Mouse (Mus musculus) small intestine, adult 2 months (tissue): ENCODE measurements around the gene Siah1a. TPM values are rescaled to one million over a fixed set of nuclear protein-coding genes. Genes with fewer than 3 reads are reported as not detected.

Experiments used
- H3K27ac ChIP-seq: fragments of 200-500 bp; 2 replicates; pipeline ENCODE4 v1.5.1; 2012; ENCODE audit warnings: low read depth, low read length, control low read depth, inconsistent platforms; ENCODE audit not compliant: insufficient read depth
- H3K27me3 ChIP-seq: fragments of 200-500 bp; 2 replicates; pipeline ENCODE4 v1.6.1; 2012; ENCODE audit warnings: mild to moderate bottlenecking, moderate library complexity, low read length, inconsistent platforms; ENCODE audit not compliant: control insufficient read depth, insufficient read depth
- H3K36me3 ChIP-seq: fragments of 200-500 bp; 2 replicates; pipeline ENCODE4 v1.6.1; 2012; ENCODE audit warnings: mild to moderate bottlenecking, low read length, control low read depth, inconsistent platforms; ENCODE audit not compliant: control insufficient read depth, insufficient read depth
- H3K4me1 ChIP-seq: fragments of 200-500 bp; 2 replicates; pipeline ENCODE4 v1.6.1; 2012; ENCODE audit warnings: low read length, inconsistent platforms, mixed read lengths; ENCODE audit not compliant: control insufficient read depth, insufficient read depth, insufficient read length
- H3K4me3 ChIP-seq: fragments of 200-500 bp; 2 replicates; pipeline ENCODE4 v1.5.1; 2012; ENCODE audit warnings: low read depth, mild to moderate bottlenecking, control low read depth, inconsistent platforms, low read length, moderate library complexity
- CTCF ChIP-seq: fragments of 200-500 bp; IDR thresholded peaks from 2 replicates; pipeline ENCODE4 v1.5.1; 2012; ENCODE audit warnings: low read depth, mild to moderate bottlenecking, control low read depth, inconsistent platforms, low read length, moderate library complexity, mixed read lengths; ENCODE audit not compliant: insufficient replicate concordance, insufficient read length; ENCODE audit errors: extremely low read depth
- POLR2A ChIP-seq: fragments of 200-500 bp; IDR thresholded peaks from 2 replicates; pipeline ENCODE4 v1.6.1; 2012; ENCODE audit warnings: low read depth, mild to moderate bottlenecking, control low read depth, inconsistent platforms, low read length, moderate library complexity
- WGBS: fragments of 180-500 bp; shearing (Covaris S2); methylation state at CpG from one replicate; pipeline ENCODE4 v1.1.7; 2018; 5-methylcytosine and 5-hydroxymethylcytosine counted together
- polyA plus RNA-seq: library from polyadenylated mRNA; depleted of rRNA; stranded (reverse); fragments of >200 nt; gene quantifications from 2 replicates; pipeline ENCODE4 v1.2.3, GENCODE M21; 2012

Gene Siah1a
- polyA plus RNA-seq, 1 experiment, result 14.7 TPM

GRCm38 (mm10) chr8:86730860-86731259, 14.9 kb downstream of the Siah1a start:
- no peak overlapping the region for H3K4me3 ChIP-seq
- no peak for TF ChIP-seq POLR2A
- no peak for TF ChIP-seq CTCF
- H3K27me3 ChIP-seq, result no peaks in the 10 kb centered on the region
- 0 out of 2 replicates have a peak overlapping the region, but pooled peaks have one; percentile 9 for H3K27ac ChIP-seq
- WGBS, result 85% methylated on average over 1 of the region's 1 CpGs
- H3K4me1 ChIP-seq, result peaks cover 44% of the 10 kb centered on the region
- H3K36me3 ChIP-seq, result peaks cover 2% of the 10 kb centered on the region; the same call in 1 of the 2 replicates

- peaks cover 3% of the 10 kb centered on the region; the same call in 1 of the 2 replicates for H3K36me3 ChIP-seq
- H3K27ac ChIP-seq, result no peak overlapping the region
- no peak overlapping the region for H3K4me3 ChIP-seq
- H3K4me1 ChIP-seq, result peaks cover 38% of the 10 kb centered on the region
- WGBS, result 9% methylated on average over 3 of the region's 3 CpGs
- no peaks in the 10 kb centered on the region for H3K27me3 ChIP-seq
- no peak for TF ChIP-seq POLR2A
- no peak for TF ChIP-seq CTCF
Observed at GRCm38 (mm10) chr8:86730303-86730702, 15.4 kb downstream of the Siah1a start.

- Histone ChIP-seq H3K4me1 (peaks cover 30% of the 10 kb centered on the region), H3K36me3 (peaks cover 9% of the 10 kb centered on the region), H3K4me3 (no peak overlapping the region), H3K27me3 (no peaks in the 10 kb centered on the region), H3K27ac (no peak overlapping the region)
- WGBS, result 35% methylated on average over 19 of the region's 19 CpGs
- TF ChIP-seq CTCF (no peak), POLR2A (no peak)
Observed at GRCm38 (mm10) chr8:86728224-86728950, 17.3 kb downstream of the Siah1a start.

GRCm38 (mm10) chr8:86726959-86727358, 18.8 kb downstream of the Siah1a start:
- Histone ChIP-seq H3K4me1 (peaks cover 30% of the 10 kb centered on the region), H3K27me3 (no peaks in the 10 kb centered on the region), H3K27ac (no peak overlapping the region), H3K36me3 (peaks cover 14% of the 10 kb centered on the region), H3K4me3 (no peak overlapping the region)
- TF ChIP-seq POLR2A (no peak), CTCF (no peak)
- WGBS, result 50% methylated on average over 6 of the region's 6 CpGs

- Histone ChIP-seq H3K4me1 (0 out of 2 replicates have a peak, but pooled peaks cover 2% of the 10 kb centered on the region), H3K27ac (no peak overlapping the region), H3K36me3 (peaks cover 33% of the 10 kb centered on the region), H3K27me3 (no peaks in the 10 kb centered on the region), H3K4me3 (no peak overlapping the region)
- 73% methylated on average over 2 of the region's 2 CpGs for WGBS
- TF ChIP-seq CTCF, result no peak
- no peak for TF ChIP-seq POLR2A
Observed at GRCm38 (mm10) chr8:86721490-86721889, 24.2 kb downstream of the Siah1a start.

GRCm38 (mm10) chr8:86720756-86721459, 24.8 kb downstream of the Siah1a start:
- Histone ChIP-seq H3K27me3 (no peaks in the 10 kb centered on the region), H3K27ac (no peak overlapping the region), H3K36me3 (peaks cover 33% of the 10 kb centered on the region), H3K4me3 (no peak overlapping the region), H3K4me1 (0 out of 2 replicates have a peak, but pooled peaks cover 2% of the 10 kb centered on the region)
- no peak for TF ChIP-seq POLR2A
- no peak for TF ChIP-seq CTCF
- WGBS, result 87% methylated on average over 6 of the region's 6 CpGs

GRCm38 (mm10) chr8:86719368-86719767, 26.4 kb downstream of the Siah1a start:
- 0 out of 2 replicates have a peak, but pooled peaks cover 2% of the 10 kb centered on the region for H3K4me1 ChIP-seq
- no peak for TF ChIP-seq POLR2A
- no peak for TF ChIP-seq CTCF
- no peak overlapping the region for H3K4me3 ChIP-seq
- peaks cover 39% of the 10 kb centered on the region for H3K36me3 ChIP-seq
- H3K27ac ChIP-seq, result no peak overlapping the region
- no peaks in the 10 kb centered on the region for H3K27me3 ChIP-seq
- WGBS, result 85% methylated on average over 1 of the region's 1 CpGs
